Mouse (Mus musculus) kidney, adult 8-10 months (tissue): Measurements from ENCODE around the gene Man1a.

ENCODE experiments used
- DNase-seq, 2 experiments: peaks; one replicate each; pipeline ENCODE4 v3.0.0; 2022

Gene Man1a

GRCm38 (mm10) chr10:54076420-54076819, at the start of gene Man1a:
Gene Man1a (minus strand): TSS chr10:54076609.
- DNase-seq: no peak

GRCm38 (mm10) chr10:54121816-54122215, 45.4 kb upstream of the Man1a start:
- no peak for DNase-seq

GRCm38 (mm10) chr10:54120375-54120774, 44.0 kb upstream of the Man1a start:
- peak; percentile 66 to 71 for DNase-seq

GRCm38 (mm10) chr10:54119303-54119702, 42.9 kb upstream of the Man1a start:
- DNase-seq: no peak

DNA sequence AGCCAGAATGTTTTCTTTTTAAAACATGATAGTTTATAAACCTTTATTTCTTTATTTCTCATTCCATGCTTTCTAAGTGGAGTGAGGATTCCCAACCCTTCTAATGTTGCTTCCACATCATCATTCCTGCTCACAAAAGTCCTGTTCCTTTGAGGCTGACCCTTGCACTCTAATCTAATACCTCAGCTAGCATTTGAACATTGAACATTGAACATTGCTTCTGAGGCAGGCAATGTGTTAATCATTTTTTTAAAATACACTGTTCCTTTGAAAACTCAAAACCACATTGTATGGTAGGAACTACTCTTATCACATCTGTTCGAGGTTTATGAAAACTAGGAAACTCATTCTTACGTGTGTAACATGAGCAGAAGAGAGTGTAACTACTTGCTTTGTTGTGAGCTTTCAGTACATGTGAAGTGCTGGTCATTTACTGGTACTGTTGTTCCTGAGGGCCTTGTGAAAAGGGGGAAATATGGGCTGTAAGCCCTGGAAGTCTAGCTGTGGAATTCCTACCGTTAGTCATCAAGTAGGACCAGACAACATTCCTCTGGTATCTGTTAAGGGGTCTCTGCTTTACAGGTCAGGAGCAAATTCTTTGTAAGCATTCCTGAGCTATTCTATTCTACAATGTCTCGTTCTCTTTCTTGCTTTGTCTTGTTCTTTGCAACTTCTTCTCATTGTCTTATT, 42.0 kb upstream of the Man1a start:
- peak; percentile 5 to 23 for DNase-seq

DNA sequence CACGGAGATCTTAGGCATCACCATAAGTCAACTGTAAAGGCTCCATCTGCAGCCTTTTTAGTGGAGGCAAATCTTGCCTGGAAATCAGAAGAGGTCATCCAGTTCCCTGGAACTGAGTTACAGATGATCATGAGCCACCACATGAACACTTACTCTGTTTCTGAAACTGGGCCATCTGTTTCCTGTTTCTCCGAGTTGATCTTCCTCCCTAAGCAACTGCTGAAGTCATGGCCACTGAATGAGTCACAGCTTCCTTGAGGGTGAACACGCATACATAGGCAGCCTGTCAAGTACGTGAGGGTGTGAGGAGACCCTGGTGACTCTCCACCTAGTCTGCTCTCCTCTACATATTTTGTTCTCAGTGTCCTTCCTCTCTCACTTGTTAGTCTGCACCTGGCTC, 41.4 kb upstream of the Man1a start:
- DNase-seq: peak; percentile 14 to 17

DNA sequence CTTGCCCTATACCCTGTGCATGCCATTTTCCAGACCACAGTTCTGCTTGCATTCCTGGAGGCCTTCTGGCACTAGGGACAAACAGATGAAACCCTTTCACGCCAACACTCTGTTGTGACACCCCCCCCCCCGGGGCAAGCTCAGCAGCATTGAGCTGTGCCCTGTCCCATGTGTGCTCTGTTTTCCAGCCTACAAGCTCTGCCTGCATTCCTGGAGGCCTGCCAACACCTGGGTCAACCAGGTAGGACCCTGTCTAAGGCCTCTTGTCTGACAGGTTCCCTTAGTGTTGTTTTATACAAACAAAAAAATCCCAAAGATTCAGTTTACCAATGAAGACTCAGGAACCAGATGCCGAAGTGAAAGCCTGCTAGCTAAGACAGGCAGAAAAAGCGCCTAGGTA, 27.3 kb upstream of the Man1a start:
- no peak for DNase-seq

- DNase-seq: no peak
Observed at GRCm38 (mm10) chr10:54092081-54092480, 15.7 kb upstream of the Man1a start.

- no peak for DNase-seq
Observed at GRCm38 (mm10) chr10:54089923-54090322, 13.5 kb upstream of the Man1a start.

DNA sequence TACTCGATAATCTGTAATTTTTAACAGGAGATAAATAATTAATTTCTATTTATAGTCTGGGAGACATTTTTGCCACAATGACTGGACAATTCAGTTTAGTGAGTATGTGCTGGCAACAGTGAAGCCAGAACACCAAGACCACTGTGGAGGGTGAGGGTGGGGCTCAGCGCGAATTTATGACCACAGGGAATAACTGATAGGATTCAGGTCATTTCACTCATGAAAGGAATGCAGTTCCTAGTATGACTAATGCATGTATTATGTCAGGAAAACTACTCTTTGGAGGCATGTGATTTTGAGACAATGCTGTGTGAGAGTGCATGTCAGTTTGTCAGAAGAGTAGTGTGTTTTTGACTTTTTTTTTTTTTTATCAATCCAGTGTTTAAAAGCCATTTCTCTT, 10.9 kb upstream of the Man1a start:
- DNase-seq: no peak

GRCm38 (mm10) chr10:54085073-54085472, 8.7 kb upstream of the Man1a start:
- no peak for DNase-seq

DNA sequence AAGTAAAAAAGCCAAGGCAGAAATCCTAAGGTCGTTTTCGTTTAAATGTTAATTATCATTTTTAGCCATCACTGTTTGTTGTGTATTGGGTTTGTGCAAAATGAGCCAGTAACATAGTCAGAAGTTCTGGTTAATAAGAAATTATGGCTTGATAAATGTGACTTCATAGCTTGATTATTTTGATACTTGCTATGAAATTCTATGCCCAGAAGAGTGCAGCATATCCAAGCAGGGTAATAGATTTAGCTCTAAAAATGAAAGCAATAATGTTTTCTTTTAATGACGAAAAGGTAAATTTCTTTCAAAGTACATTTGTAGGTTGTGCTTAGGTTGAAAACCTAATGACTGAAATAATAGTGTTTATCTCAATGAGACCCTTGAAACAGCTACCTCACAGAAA, 596 bp upstream of the Man1a start:
- DNase-seq: no peak

- DNase-seq: peak; percentile 94 to 95
Observed at GRCm38 (mm10) chr10:54075441-54076010, 883 bp downstream of the Man1a start.

DNA sequence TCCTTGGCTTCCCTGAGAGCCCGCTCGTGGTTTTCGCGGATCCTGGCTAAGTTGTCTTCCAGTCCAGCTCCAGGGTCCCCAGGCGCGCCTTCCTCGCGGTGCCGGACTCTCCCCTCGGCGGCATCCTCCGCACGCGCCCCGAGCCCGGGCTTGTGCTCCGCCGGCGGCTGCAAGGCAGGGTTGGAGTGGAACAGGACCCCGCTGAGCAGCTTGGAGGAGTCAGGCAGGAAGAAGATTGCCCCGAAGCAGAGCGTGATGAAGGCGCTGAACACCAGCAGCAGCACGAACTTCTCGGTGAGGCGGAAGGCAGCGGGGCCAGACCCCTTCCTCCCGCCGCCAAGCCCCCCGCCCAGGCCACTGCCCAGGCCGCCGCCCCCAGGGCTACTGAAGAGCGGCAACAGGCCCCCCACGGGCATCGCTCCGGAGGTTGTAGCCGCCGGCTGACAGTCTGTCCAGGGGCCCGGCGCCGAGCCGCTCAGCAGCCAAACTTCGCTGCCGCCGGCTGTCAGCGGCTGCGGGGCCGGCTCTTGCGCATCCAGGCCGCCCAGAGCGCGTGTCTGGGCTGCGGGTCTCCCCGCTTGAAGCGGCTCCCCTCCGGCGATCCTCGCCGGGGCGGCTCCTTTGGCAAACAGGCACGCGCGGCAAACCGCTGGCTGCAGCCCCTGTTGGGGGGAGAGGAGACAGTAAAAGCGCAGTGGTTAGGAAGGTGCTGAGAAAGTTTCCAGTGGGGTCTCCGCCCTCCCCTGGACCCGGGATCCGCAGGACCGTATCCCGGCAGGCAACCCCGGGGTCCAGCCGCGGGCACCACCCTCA, 1.6 kb downstream of the Man1a start:
- no peak for DNase-seq

- DNase-seq: peak; percentile 45 to 55
Observed at GRCm38 (mm10) chr10:54074247-54074608, 2.2 kb downstream of the Man1a start.

GRCm38 (mm10) chr10:54073641-54074203, 2.7 kb downstream of the Man1a start:
- DNase-seq: peak; percentile 18 to 38

- DNase-seq: no peak
Observed at GRCm38 (mm10) chr10:54072336-54072735, 4.1 kb downstream of the Man1a start.

DNA sequence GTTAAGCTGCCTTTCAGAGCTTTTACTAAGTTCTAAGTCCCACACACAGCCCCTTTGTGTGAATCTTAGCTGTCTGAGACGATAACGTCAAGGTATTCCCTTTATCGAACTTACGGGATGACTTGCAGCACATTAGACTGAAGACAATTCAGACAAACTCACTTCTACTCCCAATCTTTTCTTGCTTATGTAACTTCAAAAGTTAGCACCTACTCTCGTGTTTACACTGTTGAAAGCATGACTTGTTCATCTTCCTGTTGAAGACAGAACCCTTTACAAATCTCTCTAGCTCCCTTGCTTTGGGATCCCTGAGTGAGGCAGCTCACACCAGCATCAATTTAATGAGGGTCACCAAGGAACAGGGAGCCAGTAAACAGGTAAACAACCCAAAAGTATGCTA, 5.9 kb downstream of the Man1a start:
- DNase-seq: no peak

- DNase-seq: no peak
Observed at GRCm38 (mm10) chr10:54069412-54069811, 7.0 kb downstream of the Man1a start.

DNA sequence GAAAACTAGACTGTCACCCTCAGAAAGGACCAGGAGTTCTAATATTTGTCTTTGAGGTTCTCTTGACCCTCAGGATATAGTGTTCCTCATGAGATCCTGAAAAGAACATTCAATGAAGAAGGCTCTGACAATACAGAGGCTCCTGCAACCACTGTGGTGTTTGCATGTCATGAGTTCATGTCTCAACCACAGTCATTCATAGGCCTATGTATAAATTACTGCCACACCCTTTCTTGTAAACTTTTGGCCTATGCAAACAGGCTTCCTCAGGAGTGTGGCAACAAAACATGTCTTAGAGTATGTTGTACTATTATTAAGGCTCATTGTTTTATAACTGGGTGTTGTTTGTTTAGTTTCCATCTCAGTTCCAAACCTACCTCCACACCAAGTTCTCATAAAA, 9.7 kb downstream of the Man1a start:
- no peak for DNase-seq

GRCm38 (mm10) chr10:54063551-54064260, 12.7 kb downstream of the Man1a start:
- no peak for DNase-seq

DNA sequence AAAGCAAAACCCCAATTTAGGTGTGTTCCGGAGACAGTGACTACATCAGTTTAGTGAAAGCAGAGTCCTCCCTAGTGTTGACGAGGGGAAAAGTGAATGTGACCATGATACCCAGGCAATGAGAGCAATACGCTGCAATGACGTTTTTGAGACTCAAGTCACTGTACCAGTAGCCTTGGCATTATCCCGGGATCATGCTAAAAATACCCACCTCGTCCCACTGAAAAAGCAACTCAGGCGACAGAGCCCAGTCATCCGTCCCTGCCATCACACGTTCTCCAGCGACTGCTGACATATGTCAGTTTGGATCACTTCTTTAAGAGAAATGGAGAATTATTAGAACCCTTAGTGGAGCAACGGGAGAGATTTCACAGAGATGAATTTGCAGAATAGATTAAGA, 13.6 kb downstream of the Man1a start:
- DNase-seq: no peak

DNA sequence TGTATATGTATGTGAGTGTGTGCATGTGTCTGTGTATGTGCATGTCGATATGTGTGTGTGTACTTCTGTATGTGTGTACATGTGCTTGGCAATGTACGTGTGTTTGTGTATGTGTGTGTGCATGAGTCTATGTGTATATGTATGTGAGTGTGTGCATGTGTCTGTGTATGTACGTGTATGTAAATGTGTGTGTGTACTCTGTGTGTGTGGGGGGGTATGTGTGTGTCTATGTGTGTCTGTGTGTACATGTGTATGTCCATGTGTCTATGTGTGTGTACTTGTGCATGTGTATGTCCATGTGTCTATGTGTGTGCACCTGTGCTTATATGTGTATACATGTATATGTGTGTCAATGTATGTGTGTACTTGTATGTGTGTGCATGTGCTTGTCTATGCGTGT, 15.2 kb downstream of the Man1a start:
- DNase-seq: no peak
